Mouse (Mus musculus) liver, postnatal 0 days (tissue): Measurements from ENCODE around the gene Gsk3b.

Experiments used
- CTCF ChIP-seq: sonication (generic); IDR thresholded peaks from 2 replicates; pipeline ENCODE4 v1.5.1; 2016; ENCODE audit warnings: antibody characterized with exemption, low read depth
- EP300 ChIP-seq: IDR thresholded peaks from 2 replicates; pipeline ENCODE4 v1.6.1; 2016; ENCODE audit warnings: antibody characterized with exemption, low read depth, mild to moderate bottlenecking

GRCm38 (mm10) chr16:38240167-38240566 lies 151.4 kb downstream of the Gsk3b start:
- no peak for TF ChIP-seq CTCF
- TF ChIP-seq EP300, result no peak
